Mouse (Mus musculus): ENCODE results near the gene Adipor1. TPM values are rescaled to one million over a fixed set of nuclear protein-coding genes. Genes with fewer than 3 reads are reported as not detected.

The Adipor1 gene
- total and polyA plus RNA-seq, 3 experiments, result 55.2 to 109 (median 94.1) TPM

DNA sequence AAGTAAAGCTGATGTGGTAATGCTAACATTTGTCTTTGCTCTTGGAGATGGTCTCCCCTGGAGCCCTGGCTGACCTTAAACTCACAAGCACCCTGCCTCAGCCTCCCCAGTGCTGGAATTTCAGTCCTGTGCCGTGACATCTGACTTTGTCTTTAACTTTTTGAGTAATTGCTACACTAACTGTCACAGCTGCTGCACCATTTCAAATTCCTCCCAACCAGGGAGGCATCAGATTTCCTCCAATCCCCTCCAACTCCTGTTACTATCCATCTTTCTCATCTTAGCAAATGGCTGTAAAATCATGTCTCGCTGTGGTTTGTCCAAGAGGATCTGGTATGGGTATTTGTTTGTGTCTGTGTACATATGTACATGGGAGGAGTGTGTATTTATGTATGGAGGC is 41.1 kb upstream of the Adipor1 start:
- Histone ChIP-seq H3K9me3 (replicated peaks; ENCODE audit: insufficient read depth, low read length) (no peaks in the 10 kb centered on the region), H3K4me3 (ENCODE audit: control insufficient read depth in 1 of 2, insufficient read depth in 1 of 2, low read depth in 2 of 2, low read length in 2 of 2) (no peak overlapping the region), H3K36me3 (ENCODE audit: control insufficient read depth in 1 of 2, insufficient read depth in 2 of 2, low read length in 2 of 2) (no peaks in the 10 kb centered on the region), H3K9ac (ENCODE audit: control insufficient read depth, low read depth, low read length, poor library complexity, severe bottlenecking) (no peak overlapping the region), H3K79me2 (ENCODE audit: control insufficient read depth, insufficient read depth, low read length, poor library complexity) (no peaks in the 10 kb centered on the region), H3K27ac (ENCODE audit: control insufficient read depth, low read depth, low read length) (no peak overlapping the region), H3K27me3 (ENCODE audit: control insufficient read depth in 1 of 2, insufficient read depth in 2 of 2, low read length in 2 of 2) (peaks cover 3 to 7% of the 10 kb centered on the region in 2 experiments), H3K4me1 (ENCODE audit: control insufficient read depth in 1 of 2, insufficient read depth in 2 of 2, low read length in 2 of 2) (no peaks in the 10 kb centered on the region)
- DNase-seq (ENCODE audit: low read depth, low spot score), result no peak
- TF ChIP-seq ELF1 (IDR thresholded peaks at IDR 0.05; ENCODE audit: low read depth, low read length) (no peak), USF2 (IDR thresholded peaks at IDR 0.05; ENCODE audit: borderline replicate concordance in 1 of 2, insufficient read depth in 1 of 2, low read depth in 1 of 2, low read length in 2 of 2) (no peak), POLR2AphosphoS2 (IDR thresholded peaks at IDR 0.05; ENCODE audit: low read length) (no peak), HCFC1 (IDR thresholded peaks at IDR 0.05; ENCODE audit: low read depth, low read length) (no peak), CTCF (IDR thresholded peaks at IDR 0.05 in 2 of 3, conservative IDR thresholded peaks at IDR 0.05 in 1 of 3; ENCODE audit: control insufficient read depth in 1 of 3, insufficient read depth in 1 of 3, low read depth in 2 of 3, low read length in 3 of 3, poor library complexity in 1 of 3, severe bottlenecking in 1 of 3) (no peak), MXI1 (IDR thresholded peaks at IDR 0.05; ENCODE audit: low read depth, low read length) (no peak), KAT2A (conservative IDR thresholded peaks at IDR 0.05; ENCODE audit: low read depth, low read length) (no peak), TAL1 (IDR thresholded peaks at IDR 0.05; ENCODE audit: low read length) (no peak), CHD1 (IDR thresholded peaks at IDR 0.05; ENCODE audit: low read depth, low read length) (no peak), GATA1 (IDR thresholded peaks at IDR 0.05; ENCODE audit: low read depth, low read length) (no peak)

DNA sequence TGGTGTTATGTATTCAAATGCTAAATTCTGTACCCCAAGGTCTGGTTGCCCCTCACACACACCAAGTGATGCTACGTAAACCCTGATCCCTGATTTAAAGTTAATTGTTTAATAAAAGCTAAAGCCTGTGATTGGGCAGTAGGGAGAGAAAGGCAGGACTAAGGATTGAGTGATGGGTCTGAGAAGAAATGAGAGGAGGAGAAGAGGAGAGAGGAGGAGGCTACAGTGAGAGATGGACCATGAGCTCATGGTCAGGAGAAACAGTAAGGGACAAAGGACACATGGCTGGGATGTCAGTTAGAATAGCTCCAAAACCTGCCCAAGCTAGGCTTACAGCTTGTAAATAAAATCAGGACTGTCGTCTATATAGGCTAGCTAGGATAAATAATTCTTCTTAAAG is 34.1 kb upstream of the Adipor1 start:
- H3K4me3 ChIP-seq (ENCODE audit: control insufficient read depth in 1 of 2, insufficient read depth in 1 of 2, low read depth in 2 of 2, low read length in 2 of 2), result no peak overlapping the region
- H3K27me3 ChIP-seq (ENCODE audit: control insufficient read depth in 1 of 2, insufficient read depth in 2 of 2, low read length in 2 of 2), result peaks cover 2 to 6% of the 10 kb centered on the region in 2 experiments
- TF ChIP-seq MYC (IDR thresholded peaks at IDR 0.05; ENCODE audit: low read depth, low read length), result no peak
- TF ChIP-seq CHD2 (IDR thresholded peaks at IDR 0.05; ENCODE audit: low read length), result no peak
- TF ChIP-seq TAL1 (IDR thresholded peaks at IDR 0.05; ENCODE audit: low read length), result no peak
- TF ChIP-seq E2F4 (IDR thresholded peaks at IDR 0.05; ENCODE audit: borderline replicate concordance, low read depth, low read length), result no peak
- TF ChIP-seq SIN3A (IDR thresholded peaks at IDR 0.05; ENCODE audit: low read length), result no peak
- TF ChIP-seq TBP (IDR thresholded peaks at IDR 0.05; ENCODE audit: low read depth, low read length), result no peak
- TF ChIP-seq POLR2AphosphoS5 (IDR thresholded peaks at IDR 0.05; ENCODE audit: borderline replicate concordance, low read depth, low read length), result no peak
- no peaks in the 10 kb centered on the region for H3K4me1 ChIP-seq (ENCODE audit: control insufficient read depth in 1 of 2, insufficient read depth in 2 of 2, low read length in 2 of 2)
- H3K79me2 ChIP-seq (ENCODE audit: control insufficient read depth, insufficient read depth, low read length, poor library complexity), result no peaks in the 10 kb centered on the region
- no peak overlapping the region for H3K9ac ChIP-seq (ENCODE audit: control insufficient read depth, low read depth, low read length, poor library complexity, severe bottlenecking)
- no peaks in the 10 kb centered on the region for H3K9me3 ChIP-seq (replicated peaks; ENCODE audit: insufficient read depth, low read length)
- no peaks in the 10 kb centered on the region for H3K36me3 ChIP-seq (ENCODE audit: control insufficient read depth in 1 of 2, insufficient read depth in 2 of 2, low read length in 2 of 2)
- no peak overlapping the region for H3K27ac ChIP-seq (ENCODE audit: control insufficient read depth, low read depth, low read length)
- no peak for DNase-seq (ENCODE audit: low read depth, low spot score)

Measured in MEL (cell line).